Mouse (Mus musculus) midbrain, embryonic 10.5 days (tissue): Measurements from ENCODE around the gene Zcchc24. TPM values are rescaled to one million over a fixed set of nuclear protein-coding genes. Genes with fewer than 3 reads are reported as not detected.
"Not testable (repeated sequence)": the region's sequence is repeated elsewhere in the genome, so short reads cannot be mapped to it uniquely, and the experiment has no call there.

Source experiments
- DNase-seq: peaks from one replicate; pipeline ENCODE4 v3.0.0-alpha.2; 2017; ENCODE audit warnings: low spot score
- H3K27ac ChIP-seq: fragments of 300-500 bp; sonication (generic); replicated peaks from 2 replicates; pipeline ENCODE4 v1.5.1; 2016; ENCODE audit warnings: mild to moderate bottlenecking
- H3K27me3 ChIP-seq: fragments of 300-500 bp; sonication (generic); 2 replicates; pipeline ENCODE4 v1.6.1; 2016; ENCODE audit warnings: low read depth, mild to moderate bottlenecking; ENCODE audit not compliant: poor library complexity, severe bottlenecking
- H3K36me3 ChIP-seq: fragments of 300-500 bp; sonication (generic); 2 replicates; pipeline ENCODE4 v1.6.1; 2016; ENCODE audit warnings: mild to moderate bottlenecking, moderate library complexity
- H3K4me1 ChIP-seq: fragments of 300-500 bp; sonication (generic); 2 replicates; pipeline ENCODE4 v1.6.1; 2016
- H3K4me3 ChIP-seq: fragments of 300-500 bp; sonication (generic); 2 replicates; pipeline ENCODE4 v1.5.1; 2016; ENCODE audit warnings: mild to moderate bottlenecking, moderate library complexity
- H3K9me3 ChIP-seq: fragments of 300-500 bp; sonication (generic); replicated peaks from 2 replicates; pipeline ENCODE4 v1.6.1; 2016; ENCODE audit warnings: mild to moderate bottlenecking
- WGBS: fragments of 180-500 bp; shearing (Covaris S2); methylation state at CpG from one replicate; pipeline ENCODE4 v1.1.7; 2016; 5-methylcytosine and 5-hydroxymethylcytosine counted together
- polyA plus RNA-seq: library from polyadenylated mRNA; unstranded; fragments of >200 nt; fragmentation: Nextera tagmentation; extraction: Ambion mirVana; gene quantifications from 2 replicates; pipeline ENCODE4 v1.2.1, GENCODE M21; 2016

The Zcchc24 gene
- 6.4 and 9.9 TPM in 2 replicates for polyA plus RNA-seq

- H3K36me3 ChIP-seq: no peaks in the 10 kb centered on the region
- H3K4me1 ChIP-seq: peaks cover 64% of the 10 kb centered on the region
- peaks cover 65% of the 10 kb centered on the region for H3K27me3 ChIP-seq
- H3K9me3 ChIP-seq: no peaks in the 10 kb centered on the region
- WGBS: under 1% methylated on average over 30 of the region's 55 CpGs
- peak within 1 kb of the TSS; percentile 82 for H3K27ac ChIP-seq
- H3K4me3 ChIP-seq: peak within 1 kb of the TSS; percentile 78
- DNase-seq: peak; percentile 93
Observed at GRCm38 (mm10) chr14:25768915-25769625, at the start of gene Zcchc24. Zcchc24 (minus strand) TSS chr14:25769039.

- no peaks in the 10 kb centered on the region for H3K36me3 ChIP-seq
- peaks cover 8% of the 10 kb centered on the region for H3K4me1 ChIP-seq
- H3K27me3 ChIP-seq: 0 out of 2 replicates have a peak, but pooled peaks cover 4% of the 10 kb centered on the region
- WGBS: 12% methylated on average over 9 of the region's 9 CpGs
- H3K4me3 ChIP-seq: no peak overlapping the region
- 0 out of 2 replicates have a peak overlapping the region, but pooled peaks have one; percentile 38 for H3K27ac ChIP-seq
- no peaks in the 10 kb centered on the region for H3K9me3 ChIP-seq
- DNase-seq: peak; percentile 65
Observed at GRCm38 (mm10) chr14:25816416-25816815, 47.6 kb upstream of the Zcchc24 start.

GRCm38 (mm10) chr14:25814140-25814539 is 45.3 kb upstream of the Zcchc24 start:
- no peak overlapping the region for H3K4me3 ChIP-seq
- H3K4me1 ChIP-seq: peaks cover 8% of the 10 kb centered on the region
- H3K36me3 ChIP-seq: no peaks in the 10 kb centered on the region
- H3K27me3 ChIP-seq: 0 out of 2 replicates have a peak, but pooled peaks cover 4% of the 10 kb centered on the region
- DNase-seq: no peak
- no peaks in the 10 kb centered on the region for H3K9me3 ChIP-seq
- H3K27ac ChIP-seq: no peak overlapping the region

- not testable (repeated sequence) for DNase-seq, H3K27me3 ChIP-seq, H3K36me3 ChIP-seq, H3K9me3 ChIP-seq, H3K27ac ChIP-seq, H3K4me3 ChIP-seq, H3K4me1 ChIP-seq
- 66% methylated on average over 1 of the region's 1 CpGs for WGBS
Observed at GRCm38 (mm10) chr14:25811026-25811425, 42.2 kb upstream of the Zcchc24 start.

GRCm38 (mm10) chr14:25806561-25806960 is 37.7 kb upstream of the Zcchc24 start:
- WGBS: 93% methylated on average over 7 of the region's 7 CpGs
- Histone ChIP-seq H3K4me3 (no peak overlapping the region), H3K36me3 (no peaks in the 10 kb centered on the region), H3K4me1 (peaks cover 8% of the 10 kb centered on the region), H3K27me3 (no peaks in the 10 kb centered on the region), H3K9me3 (no peaks in the 10 kb centered on the region), H3K27ac (no peak overlapping the region)
- no peak for DNase-seq

- H3K9me3 ChIP-seq: no peaks in the 10 kb centered on the region
- peak overlapping the region; percentile 13; the same call in 1 of the 2 replicates for H3K27ac ChIP-seq
- 67% methylated on average over 7 of the region's 7 CpGs for WGBS
- no peaks in the 10 kb centered on the region for H3K36me3 ChIP-seq
- H3K27me3 ChIP-seq: no peaks in the 10 kb centered on the region
- no peak for DNase-seq
- H3K4me3 ChIP-seq: no peak overlapping the region
- H3K4me1 ChIP-seq: peaks cover 8% of the 10 kb centered on the region
Observed at GRCm38 (mm10) chr14:25805871-25806270, 37.0 kb upstream of the Zcchc24 start.

- Histone ChIP-seq H3K4me3 (no peak overlapping the region), H3K9me3 (no peaks in the 10 kb centered on the region), H3K36me3 (no peaks in the 10 kb centered on the region), H3K27me3 (peaks cover 12% of the 10 kb centered on the region), H3K27ac (peak overlapping the region; percentile 60; the same call in 1 of the 2 replicates), H3K4me1 (peaks cover 8% of the 10 kb centered on the region)
- DNase-seq: no peak
- 26% methylated on average over 3 of the region's 3 CpGs for WGBS
Observed at GRCm38 (mm10) chr14:25803246-25803809, 34.5 kb upstream of the Zcchc24 start.

- DNase-seq: peak; percentile 8
- Histone ChIP-seq H3K4me3 (no peak overlapping the region), H3K36me3 (no peaks in the 10 kb centered on the region), H3K4me1 (peaks cover 8% of the 10 kb centered on the region), H3K27me3 (peaks cover 12% of the 10 kb centered on the region), H3K27ac (no peak overlapping the region), H3K9me3 (no peaks in the 10 kb centered on the region)
Observed at GRCm38 (mm10) chr14:25802511-25802910, 33.7 kb upstream of the Zcchc24 start.

GRCm38 (mm10) chr14:25800166-25800960 is 31.5 kb upstream of the Zcchc24 start:
- Histone ChIP-seq H3K27ac (no peak overlapping the region), H3K9me3 (no peaks in the 10 kb centered on the region), H3K4me3 (no peak overlapping the region), H3K27me3 (peaks cover 12% of the 10 kb centered on the region), H3K36me3 (no peaks in the 10 kb centered on the region), H3K4me1 (peaks cover 21% of the 10 kb centered on the region)
- 31% methylated on average over 19 of the region's 19 CpGs for WGBS
- DNase-seq: peak; percentile 86

GRCm38 (mm10) chr14:25796619-25797018 is 27.8 kb upstream of the Zcchc24 start:
- Histone ChIP-seq H3K27me3 (peaks cover 12% of the 10 kb centered on the region), H3K9me3 (0 out of 2 replicates have a peak, but pooled peaks cover 3% of the 10 kb centered on the region), H3K4me3 (no peak overlapping the region), H3K36me3 (no peaks in the 10 kb centered on the region), H3K27ac (peak overlapping the region; percentile 38; the same call in 1 of the 2 replicates), H3K4me1 (peaks cover 17% of the 10 kb centered on the region)
- no peak for DNase-seq
- 77% methylated on average over 7 of the region's 7 CpGs for WGBS

- peak overlapping the region; percentile 68; the same call in 1 of the 2 replicates for H3K27ac ChIP-seq
- H3K36me3 ChIP-seq: no peaks in the 10 kb centered on the region
- DNase-seq: peak; percentile 47
- peaks cover 12% of the 10 kb centered on the region for H3K27me3 ChIP-seq
- H3K9me3 ChIP-seq: 0 out of 2 replicates have a peak, but pooled peaks cover 3% of the 10 kb centered on the region
- no peak overlapping the region for H3K4me3 ChIP-seq
- peaks cover 17% of the 10 kb centered on the region for H3K4me1 ChIP-seq
- 40% methylated on average over 10 of the region's 10 CpGs for WGBS
Observed at GRCm38 (mm10) chr14:25795561-25796174, 26.8 kb upstream of the Zcchc24 start.

- H3K27me3 ChIP-seq: peaks cover 12% of the 10 kb centered on the region
- no peaks in the 10 kb centered on the region for H3K36me3 ChIP-seq
- peaks cover 17% of the 10 kb centered on the region for H3K4me1 ChIP-seq
- 0 out of 2 replicates have a peak, but pooled peaks cover 3% of the 10 kb centered on the region for H3K9me3 ChIP-seq
- 82% methylated on average over 6 of the region's 6 CpGs for WGBS
- no peak overlapping the region for H3K4me3 ChIP-seq
- no peak for DNase-seq
- peak overlapping the region; percentile 68; the same call in 1 of the 2 replicates for H3K27ac ChIP-seq
Observed at GRCm38 (mm10) chr14:25795067-25795466, 26.2 kb upstream of the Zcchc24 start.
